Mouse (Mus musculus) liver, embryonic 13.5 days (tissue): ENCODE measurements around the gene Isoc2a. TPM values are rescaled to one million over a fixed set of nuclear protein-coding genes. Genes with fewer than 3 reads are reported as not detected.

ENCODE experiments used
- polyA plus RNA-seq: library from polyadenylated mRNA; unstranded; fragments of >200 nt; fragmentation: Nextera tagmentation; extraction: Ambion mirVana; gene quantifications from 2 replicates; pipeline ENCODE4 v1.2.1, GENCODE M21; 2015

Isoc2a gene
- polyA plus RNA-seq, 1 experiment from 2014 or later = 0.45 TPM

Other genes starting within 250 kb of the Isoc2a start
- 22.6 and 25.1 TPM in 2 replicates for gene Tmem86b, start 245.7 kb upstream of the Isoc2a start, polyA plus RNA-seq
- 5.7 and 7.1 TPM in 2 replicates for gene Ppp6r1, start 218.1 kb upstream of the Isoc2a start, polyA plus RNA-seq
- gene Hspbp1, start 192.1 kb upstream of the Isoc2a start, polyA plus RNA-seq = 77.8 and 83.4 TPM in 2 replicates
- 0.08 and 0.10 TPM in 2 replicates for gene Brsk1, start 186.5 kb upstream of the Isoc2a start, polyA plus RNA-seq
- 0.09 and 0.15 TPM in 2 replicates for gene Tmem150b, start 151.9 kb upstream of the Isoc2a start, polyA plus RNA-seq
- gene Kmt5c, start 137.0 kb upstream of the Isoc2a start, polyA plus RNA-seq = 61.6 and 63.9 TPM in 2 replicates
- 98.6 and 105 TPM in 2 replicates for gene Cox6b2, start 124.1 kb upstream of the Isoc2a start, polyA plus RNA-seq
- gene Fam71e2, start 105.9 kb upstream of the Isoc2a start, polyA plus RNA-seq = not detected in 2 replicates
- gene Il11, start 94.3 kb upstream of the Isoc2a start, polyA plus RNA-seq = 0.05 TPM in 1 of 2 replicates, not detected in the other
- gene Tmem190, start 94.2 kb upstream of the Isoc2a start, polyA plus RNA-seq = 0.44 TPM in 1 of 2 replicates, not detected in the other
- 13.7 and 14.6 TPM in 2 replicates for gene Tmem238, start 87.5 kb upstream of the Isoc2a start, polyA plus RNA-seq
- gene Rpl28, start 84.3 kb upstream of the Isoc2a start, polyA plus RNA-seq = 242 and 279 TPM in 2 replicates
- 282 and 292 TPM in 2 replicates for gene Ube2s, start 64.6 kb upstream of the Isoc2a start, polyA plus RNA-seq
- gene Shisa7, start 32.5 kb upstream of the Isoc2a start, polyA plus RNA-seq = not detected in 2 replicates
- gene Isoc2b, start 6.9 kb upstream of the Isoc2a start, polyA plus RNA-seq = 3.1 and 3.8 TPM in 2 replicates
- gene Gm36210, start 29.4 kb downstream of the Isoc2a start, polyA plus RNA-seq = 0.07 TPM in 1 of 2 replicates, not detected in the other
- gene Zfp628, start 38.1 kb downstream of the Isoc2a start, polyA plus RNA-seq = 1.4 and 1.6 TPM in 2 replicates
- gene Nat14, start 44.9 kb downstream of the Isoc2a start, polyA plus RNA-seq = 0.57 and 0.67 TPM in 2 replicates
- 0.03 and 0.09 TPM in 2 replicates for gene Ssc5d, start 48.6 kb downstream of the Isoc2a start, polyA plus RNA-seq
- gene Sbk2, start 87.3 kb downstream of the Isoc2a start, polyA plus RNA-seq = not detected in 2 replicates
- not detected in 2 replicates for gene Sbk3, start 94.0 kb downstream of the Isoc2a start, polyA plus RNA-seq
- gene Zfp579, start 119.0 kb downstream of the Isoc2a start, polyA plus RNA-seq = 4.0 TPM in 2 replicates
- 9.8 and 10.0 TPM in 2 replicates for gene Zfp524, start 137.3 kb downstream of the Isoc2a start, polyA plus RNA-seq
- 15.8 and 18.7 TPM in 2 replicates for gene Fiz1, start 137.5 kb downstream of the Isoc2a start, polyA plus RNA-seq
- 1.1 and 1.5 TPM in 2 replicates for gene Gm44973, start 138.3 kb downstream of the Isoc2a start, polyA plus RNA-seq
- 1.4 TPM in 2 replicates for gene Zfp865, start 143.2 kb downstream of the Isoc2a start, polyA plus RNA-seq
- gene Ccdc106, start 143.4 kb downstream of the Isoc2a start, polyA plus RNA-seq = 0.84 and 1.4 TPM in 2 replicates
- 0.09 TPM in 1 of 2 replicates, not detected in the other for gene 4632433K11Rik, start 157.0 kb downstream of the Isoc2a start, polyA plus RNA-seq
- gene Zfp784, start 161.3 kb downstream of the Isoc2a start, polyA plus RNA-seq = 0.93 and 1.4 TPM in 2 replicates
- gene Zfp580, start 174.4 kb downstream of the Isoc2a start, polyA plus RNA-seq = 2.2 and 2.7 TPM in 2 replicates
- gene U2af2, start 185.0 kb downstream of the Isoc2a start, polyA plus RNA-seq = 79.1 and 83.0 TPM in 2 replicates
- gene Epn1, start 203.1 kb downstream of the Isoc2a start, polyA plus RNA-seq = 45.6 and 48.2 TPM in 2 replicates
- gene Rfpl4, start 239.8 kb downstream of the Isoc2a start, polyA plus RNA-seq = not detected in 2 replicates
- gene Rasl2-9, start 248.8 kb downstream of the Isoc2a start, polyA plus RNA-seq = 0.19 and 0.24 TPM in 2 replicates